Mouse (Mus musculus) bone marrow macrophage, adult 2 months (primary cell): ENCODE data around the gene Gjb3. TPM values are rescaled to one million over a fixed set of nuclear protein-coding genes. Genes with fewer than 3 reads are reported as not detected.

Experiments
- H3K27ac ChIP-seq: 2 replicates; pipeline ENCODE4 v1.5.1; 2012; ENCODE audit warnings: low read depth, low read length; ENCODE audit not compliant: insufficient read depth
- H3K4me1 ChIP-seq: 2 replicates; pipeline ENCODE4 v1.6.1; 2012; ENCODE audit warnings: low read length; ENCODE audit not compliant: control insufficient read depth, insufficient read depth
- H3K4me3 ChIP-seq: 2 replicates; pipeline ENCODE4 v1.5.1; 2012; ENCODE audit warnings: mild to moderate bottlenecking, low read length, moderate library complexity; ENCODE audit not compliant: insufficient read depth
- CTCF ChIP-seq: IDR thresholded peaks from 2 replicates; pipeline ENCODE4 v1.5.1; 2012; ENCODE audit warnings: low read depth, mild to moderate bottlenecking, low read length, moderate library complexity
- POLR2A ChIP-seq: IDR thresholded peaks from 2 replicates; pipeline ENCODE4 v1.6.1; 2012; ENCODE audit warnings: mild to moderate bottlenecking, low read depth, low read length, borderline replicate concordance
- polyA plus RNA-seq: library from polyadenylated mRNA; stranded (reverse); fragments of >200 nt; gene quantifications from 2 replicates; pipeline ENCODE4 v1.2.4, GENCODE M21; 2012; ENCODE audit not compliant: missing spikeins, insufficient read depth, insufficient read length

Gjb3 gene
- polyA plus RNA-seq, 1 experiment, result not detected

- Histone ChIP-seq H3K4me3 (no peak overlapping the region), H3K4me1 (peaks cover 13% of the 10 kb centered on the region), H3K27ac (no peak overlapping the region)
- no peak for TF ChIP-seq POLR2A
- peak; percentile 72 for TF ChIP-seq CTCF
These were observed 5.9 kb downstream of the Gjb3 start for GRCm38 (mm10) chr4:127324759-127325158.

DNA sequence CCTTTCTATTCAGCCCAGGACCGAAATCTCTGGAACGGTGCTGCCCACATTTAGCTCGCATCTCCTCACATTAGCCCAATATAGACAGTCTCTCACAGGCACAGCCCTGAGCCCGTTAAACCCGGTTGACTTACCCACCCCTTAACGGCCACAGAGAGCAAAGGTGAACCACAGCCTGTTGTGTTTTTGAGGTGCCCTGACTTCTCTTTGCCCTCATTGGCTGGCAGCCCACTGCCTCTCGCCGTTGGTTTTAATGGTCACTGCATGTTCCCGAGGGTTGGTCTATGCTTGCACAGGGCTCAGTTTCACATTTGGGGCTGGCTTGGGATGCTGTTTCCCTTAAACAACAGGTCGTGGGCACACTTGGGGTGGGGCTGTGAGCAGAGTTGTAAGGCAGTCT lies 6.3 kb downstream of the Gjb3 start:
- Histone ChIP-seq H3K27ac (no peak overlapping the region), H3K4me3 (no peak overlapping the region), H3K4me1 (peaks cover 13% of the 10 kb centered on the region)
- TF ChIP-seq CTCF (no peak), POLR2A (no peak)

DNA sequence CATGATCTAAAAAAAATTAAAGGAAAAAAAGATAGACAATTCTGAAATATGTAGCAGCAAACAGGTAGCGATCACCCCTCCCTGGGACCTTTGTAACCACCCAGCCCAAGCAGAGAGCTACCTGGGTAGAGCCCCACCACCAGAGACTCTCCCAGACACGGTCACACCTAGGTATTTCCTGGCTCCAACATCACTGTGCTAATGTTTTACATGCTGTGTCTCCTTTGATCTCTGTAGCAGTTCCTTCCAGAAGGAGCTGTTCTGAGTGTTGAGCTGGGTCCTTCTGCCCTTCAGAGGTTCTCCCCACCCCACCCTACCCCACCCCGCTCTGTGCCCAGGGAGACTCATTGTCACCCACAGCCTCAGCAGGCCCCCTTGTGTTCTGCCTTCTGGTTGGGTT lies 7.0 kb downstream of the Gjb3 start:
- H3K4me1 ChIP-seq, result peaks cover 13% of the 10 kb centered on the region
- H3K27ac ChIP-seq, result no peak overlapping the region
- H3K4me3 ChIP-seq, result no peak overlapping the region
- TF ChIP-seq CTCF, result no peak
- TF ChIP-seq POLR2A, result no peak

GRCm38 (mm10) chr4:127319613-127320012 lies 11.0 kb downstream of the Gjb3 start:
- Histone ChIP-seq H3K27ac (no peak overlapping the region), H3K4me3 (no peak overlapping the region), H3K4me1 (no peaks in the 10 kb centered on the region)
- TF ChIP-seq POLR2A (no peak), CTCF (peak; percentile 62)

DNA sequence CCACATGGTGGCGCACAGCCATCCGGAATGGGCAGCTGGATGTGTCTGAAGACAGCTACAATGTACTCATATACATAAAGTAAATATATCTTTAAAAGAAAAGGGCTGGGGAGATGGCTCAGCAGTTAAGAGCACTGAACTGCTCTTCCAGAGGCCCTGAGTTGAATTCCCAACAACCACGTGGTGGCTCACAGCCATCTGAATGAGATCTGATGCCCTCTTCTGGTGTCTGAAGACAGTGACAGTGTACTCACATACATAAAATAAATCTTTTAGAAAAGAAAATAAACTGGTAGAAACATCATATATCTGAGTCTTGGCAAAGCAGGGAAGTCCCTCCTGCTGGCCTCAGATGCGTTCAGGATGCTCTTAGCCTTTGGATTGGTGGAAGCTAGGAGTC lies 13.5 kb downstream of the Gjb3 start:
- TF ChIP-seq POLR2A (no peak), CTCF (peak; percentile 22; the same call in 1 of the 2 replicates)
- no peak overlapping the region for H3K4me3 ChIP-seq

GRCm38 (mm10) chr4:127315753-127316152 lies 14.9 kb downstream of the Gjb3 start:
- Histone ChIP-seq H3K4me3 (no peak overlapping the region), H3K27ac (no peak overlapping the region), H3K4me1 (0 out of 2 replicates have a peak, but pooled peaks cover 2% of the 10 kb centered on the region)
- TF ChIP-seq CTCF (no peak), POLR2A (no peak)

More for the DNA sequence above, 13.5 kb downstream of the Gjb3 start:
- H3K27ac ChIP-seq, result no peak overlapping the region
- H3K4me1 ChIP-seq, result 0 out of 2 replicates have a peak, but pooled peaks cover 2% of the 10 kb centered on the region

DNA sequence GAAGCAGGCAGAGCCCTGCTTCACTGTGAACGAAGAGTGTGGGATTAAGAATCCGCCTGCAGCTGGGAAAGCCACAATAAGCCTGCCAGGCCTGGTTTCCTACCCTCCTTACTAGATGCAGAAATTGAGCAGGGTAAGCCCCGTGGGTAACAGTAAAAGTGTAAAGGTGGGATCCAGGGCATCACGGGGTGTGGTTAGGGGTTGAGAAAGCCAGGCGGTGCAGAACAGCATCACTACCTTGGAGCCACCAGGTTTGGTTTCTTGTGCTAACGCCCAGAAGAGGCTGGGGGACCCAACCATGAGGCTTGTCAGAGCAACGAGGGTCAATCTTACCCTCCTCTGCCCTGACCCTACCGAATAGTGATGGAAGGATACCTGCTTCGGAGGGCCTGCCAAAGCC lies 16.1 kb downstream of the Gjb3 start:
- TF ChIP-seq CTCF, result no peak
- Histone ChIP-seq H3K27ac (no peak overlapping the region), H3K4me1 (0 out of 2 replicates have a peak, but pooled peaks cover 2% of the 10 kb centered on the region), H3K4me3 (no peak overlapping the region)

DNA sequence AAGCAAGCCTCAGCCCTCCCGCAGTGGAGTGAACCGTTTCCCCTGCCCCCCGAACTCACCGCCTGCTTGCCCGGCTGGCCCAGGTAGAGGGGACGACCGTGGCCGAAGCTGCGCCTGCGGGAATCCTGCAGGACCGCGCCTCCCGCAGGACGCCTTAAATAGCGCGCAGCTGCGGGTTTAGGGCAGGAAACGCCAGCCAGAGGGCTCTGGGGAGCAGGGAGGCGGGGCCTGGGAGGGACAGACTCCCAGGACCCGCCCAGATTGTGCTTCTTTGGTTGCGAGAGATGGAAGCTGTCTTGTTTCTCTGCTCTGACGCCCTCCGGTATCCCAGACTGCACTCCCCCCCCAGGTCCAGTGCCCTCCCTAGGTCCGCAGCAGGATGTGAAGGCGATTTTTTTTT lies 16.8 kb downstream of the Gjb3 start, which contains the start of gene Gja4:
Gene Gja4, minus strand, starts transcription at position 179 of the 400 bp plus-strand sequence.
- Histone ChIP-seq H3K27ac (no peak within 1 kb of the TSS), H3K4me1 (0 out of 2 replicates have a peak, but pooled peaks cover 2% of the 10 kb centered on the region), H3K4me3 (peak within 1 kb of the TSS; percentile 53)
- TF ChIP-seq POLR2A, result no peak
- TF ChIP-seq CTCF, result no peak

DNA sequence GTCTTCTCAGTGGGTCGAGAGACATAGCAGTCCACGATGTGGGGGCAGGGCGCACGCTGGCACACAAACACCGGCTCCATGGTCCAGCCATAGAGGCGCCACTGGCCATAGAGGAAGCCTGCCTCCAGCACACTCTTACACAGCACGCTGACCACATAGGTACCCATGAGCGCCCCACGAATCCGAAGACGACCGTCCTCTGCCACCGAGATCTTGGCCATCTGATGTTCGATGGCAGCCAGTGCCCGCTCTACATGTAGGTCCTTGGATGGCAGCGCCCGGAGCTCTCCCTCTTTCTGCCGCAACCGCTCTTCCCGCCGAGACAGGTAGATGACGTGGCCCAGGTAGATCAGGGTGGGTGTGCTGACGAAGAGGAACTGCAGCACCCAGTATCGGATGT lies 18.3 kb downstream of the Gjb3 start:
- H3K27ac ChIP-seq, result no peak overlapping the region
- H3K4me3 ChIP-seq, result no peak overlapping the region
- 0 out of 2 replicates have a peak, but pooled peaks cover 2% of the 10 kb centered on the region for H3K4me1 ChIP-seq
- TF ChIP-seq CTCF, result no peak
- no peak for TF ChIP-seq POLR2A

- no peak for TF ChIP-seq CTCF
- no peak for TF ChIP-seq POLR2A
- no peak overlapping the region for H3K27ac ChIP-seq
- no peak overlapping the region for H3K4me3 ChIP-seq
- 0 out of 2 replicates have a peak, but pooled peaks cover 2% of the 10 kb centered on the region for H3K4me1 ChIP-seq
These were observed 19.1 kb downstream of the Gjb3 start for GRCm38 (mm10) chr4:127311561-127311960.

- TF ChIP-seq CTCF, result no peak
- no peak for TF ChIP-seq POLR2A
- no peak overlapping the region for H3K27ac ChIP-seq
- peaks cover 2% of the 10 kb centered on the region; the same call in 1 of the 2 replicates for H3K4me1 ChIP-seq
- H3K4me3 ChIP-seq, result no peak overlapping the region
These were observed 23.7 kb downstream of the Gjb3 start for GRCm38 (mm10) chr4:127306915-127307314.
